Mouse (Mus musculus) forebrain, embryonic 11.5 days (tissue): ENCODE results near the gene Cpxm2. TPM values are rescaled to one million over a fixed set of nuclear protein-coding genes. Genes with fewer than 3 reads are reported as not detected.
A peak's percentile ranks its signal among the peaks of the same experiment; 100 is the strongest.

Source experiments
- ATAC-seq: fragments of 200-750 bp; cut with Nextera tagmentation; replicated peaks from 2 replicates; pipeline ENCODE4 v1.8.0; 2017; ENCODE audit warnings: moderate TSS enrichment; ENCODE audit not compliant: low FRiP score
- DNase-seq: peaks from one replicate; pipeline ENCODE4 v3.0.0-alpha.2; 2017; ENCODE audit warnings: low spot score
- H3K27ac ChIP-seq: fragments of 300-500 bp; sonication (generic); 2 replicates; pipeline ENCODE4 v1.5.1; 2014; ENCODE audit warnings: low read depth, low read length
- H3K27me3 ChIP-seq: fragments of 300-500 bp; sonication (generic); 2 replicates; pipeline ENCODE4 v1.6.1; 2014; ENCODE audit warnings: mild to moderate bottlenecking, low read length, mixed read lengths; ENCODE audit not compliant: control insufficient read depth, insufficient read depth
- H3K36me3 ChIP-seq: fragments of 300-500 bp; sonication (generic); 2 replicates; pipeline ENCODE4 v1.6.1; 2014; ENCODE audit warnings: mild to moderate bottlenecking, low read length, moderate library complexity, mixed read lengths; ENCODE audit not compliant: control insufficient read depth, insufficient read depth
- H3K4me1 ChIP-seq: fragments of 300-500 bp; sonication (generic); replicated peaks from 2 replicates; pipeline ENCODE4 v1.6.1; 2014; ENCODE audit warnings: low read length, mixed read lengths; ENCODE audit not compliant: control insufficient read depth, insufficient read depth
- H3K4me2 ChIP-seq: fragments of 300-500 bp; sonication (generic); 2 replicates; pipeline ENCODE4 v1.6.1; 2014; ENCODE audit warnings: low read depth, mild to moderate bottlenecking, low read length, moderate library complexity, mixed read lengths; ENCODE audit not compliant: severe bottlenecking
- H3K4me3 ChIP-seq: fragments of 300-500 bp; sonication (generic); 2 replicates; pipeline ENCODE4 v1.5.1; 2014; ENCODE audit warnings: low read depth, low read length
- H3K9ac ChIP-seq: fragments of 300-500 bp; sonication (generic); 2 replicates; pipeline ENCODE4 v1.6.1; 2014; ENCODE audit warnings: low read length
- H3K9me3 ChIP-seq: fragments of 300-500 bp; sonication (generic); 2 replicates; pipeline ENCODE4 v1.6.1; 2016; ENCODE audit warnings: low read length, mixed read lengths; ENCODE audit not compliant: control insufficient read depth
- WGBS: fragments of 180-500 bp; shearing (Covaris S2); extraction: QIAGEN DNeasy Blood & Tissue Kit; methylation state at CpG from one replicate; pipeline ENCODE4 v1.1.7; 2014; 5-methylcytosine and 5-hydroxymethylcytosine counted together
- polyA plus RNA-seq: library from polyadenylated mRNA; unstranded; fragments of >200 nt; fragmentation: Nextera tagmentation; extraction: Ambion mirVana; gene quantifications from 2 replicates; pipeline ENCODE4 v1.2.1, GENCODE M21; 2014

Gene Cpxm2
- polyA plus RNA-seq, 1 experiment from 2014 or later = 3.7 TPM

DNA sequence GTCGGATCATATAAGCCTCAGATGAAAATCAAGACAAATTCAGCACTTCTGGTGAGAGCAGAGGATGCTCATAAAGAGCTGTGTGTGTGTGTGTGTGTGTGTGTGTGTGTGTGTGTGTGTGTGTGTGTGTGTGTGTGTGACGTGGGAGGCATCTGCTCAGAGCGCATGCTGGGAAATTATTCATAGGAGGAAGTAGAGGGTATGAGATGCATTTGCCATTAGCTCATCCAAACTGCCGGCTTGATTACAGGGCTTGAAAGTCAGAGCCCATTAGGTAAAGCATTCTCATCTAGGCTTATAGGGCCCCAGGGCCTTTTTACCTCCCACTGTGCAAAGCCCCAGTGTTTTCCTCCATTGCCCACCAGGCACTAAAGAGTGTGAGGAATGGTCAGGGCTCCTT, 107.9 kb downstream of the Cpxm2 start:
- ATAC-seq (no peak), DNase-seq (no peak)
- Histone ChIP-seq H3K36me3 (no peaks in the 10 kb centered on the region), H3K27me3 (no peaks in the 10 kb centered on the region), H3K9me3 (no peaks in the 10 kb centered on the region), H3K4me3 (no peak overlapping the region), H3K9ac (no peak overlapping the region), H3K4me1 (0 out of 2 replicates have a peak, but pooled peaks cover 2% of the 10 kb centered on the region), H3K27ac (no peak overlapping the region), H3K4me2 (no peak overlapping the region)
- WGBS = 49% methylated on average over 4 of the region's 4 CpGs

DNA sequence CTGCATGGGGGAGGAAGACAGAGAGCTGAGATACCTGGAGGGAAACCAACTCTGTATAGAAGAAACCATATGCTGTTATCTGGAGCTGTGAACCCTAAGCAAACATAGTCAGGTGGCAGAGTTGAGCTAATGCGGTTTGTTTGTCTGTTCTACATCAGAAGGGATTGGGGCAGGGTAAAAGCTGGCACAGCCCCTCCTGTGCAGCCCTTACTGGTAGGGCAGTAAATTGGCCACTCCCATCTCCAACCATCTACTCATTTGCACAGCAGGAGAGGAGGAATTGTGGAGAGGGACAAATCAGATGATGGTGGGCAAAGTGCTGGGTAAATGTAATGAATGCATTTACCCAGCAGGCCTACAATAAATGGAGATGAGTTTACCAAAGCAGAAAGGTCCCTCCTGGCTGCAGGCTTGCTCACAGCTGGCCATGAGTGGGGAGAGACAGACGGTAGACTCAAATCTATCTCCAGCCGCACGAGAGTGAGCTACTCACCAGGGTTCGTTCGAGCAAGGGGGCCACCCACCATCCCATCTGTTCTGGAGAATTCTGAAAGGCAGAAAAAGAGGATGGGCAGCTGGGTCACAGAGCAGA, 122.5 kb downstream of the Cpxm2 start:
- no peak overlapping the region for H3K9ac ChIP-seq
- no peak overlapping the region for H3K27ac ChIP-seq

DNA sequence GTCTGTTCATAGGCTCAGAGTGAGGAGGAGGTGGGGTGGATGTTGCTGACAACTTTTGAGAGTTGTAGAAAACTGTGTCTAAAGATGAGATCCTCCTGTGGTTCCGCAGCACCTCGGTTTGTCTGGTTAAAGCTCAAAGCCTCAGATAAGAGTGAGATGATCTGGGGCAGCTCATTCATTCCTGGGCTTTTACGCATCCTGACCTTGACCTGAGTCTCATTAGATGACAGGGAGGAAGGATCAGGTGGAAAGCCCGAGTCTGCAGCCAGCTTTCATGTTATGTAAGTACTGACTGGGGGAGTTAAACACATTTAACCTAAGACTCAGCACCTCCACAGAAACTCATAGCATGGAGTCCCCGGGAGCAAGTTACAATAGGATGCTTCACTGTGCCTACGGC, 127.9 kb downstream of the Cpxm2 start:
- no peaks in the 10 kb centered on the region for H3K36me3 ChIP-seq
- H3K4me1 ChIP-seq = no peaks in the 10 kb centered on the region
- H3K27ac ChIP-seq = no peak overlapping the region
- DNase-seq (no peak), ATAC-seq (no peak)
- WGBS = 80% methylated on average over 6 of the region's 6 CpGs
- H3K27me3 ChIP-seq = no peaks in the 10 kb centered on the region
- H3K9me3 ChIP-seq = no peaks in the 10 kb centered on the region
- no peak overlapping the region for H3K4me3 ChIP-seq
- H3K4me2 ChIP-seq = no peak overlapping the region
- H3K9ac ChIP-seq = no peak overlapping the region

More for the DNA sequence above, 122.5 kb downstream of the Cpxm2 start:
- no peaks in the 10 kb centered on the region for H3K27me3 ChIP-seq
- 0 out of 2 replicates have a peak, but pooled peaks cover 7% of the 10 kb centered on the region for H3K4me1 ChIP-seq
- no peak for ATAC-seq
- H3K36me3 ChIP-seq = no peaks in the 10 kb centered on the region
- H3K4me2 ChIP-seq = no peak overlapping the region
- no peaks in the 10 kb centered on the region for H3K9me3 ChIP-seq
- H3K4me3 ChIP-seq = no peak overlapping the region
- 59% methylated on average over 6 of the region's 6 CpGs for WGBS
- no peak for DNase-seq

DNA sequence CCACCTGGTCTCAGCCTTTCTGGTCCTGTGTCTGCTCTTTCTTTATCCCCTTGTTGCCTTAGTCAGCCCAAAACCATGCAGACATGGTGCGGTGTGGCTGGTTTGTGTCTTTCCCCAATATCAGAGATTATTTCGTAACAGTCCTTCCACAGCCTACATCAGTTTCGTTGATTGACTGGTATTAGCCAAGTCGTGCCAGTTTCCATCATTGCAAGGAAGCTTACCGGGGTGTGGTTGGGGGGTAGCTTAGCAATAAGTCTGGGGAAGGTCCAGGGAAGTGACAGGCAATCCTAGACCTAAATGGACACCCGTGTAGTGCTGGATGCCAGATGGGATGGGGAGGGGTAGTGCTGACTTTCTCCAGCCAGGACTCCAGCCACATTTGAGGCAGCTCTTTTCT, 128.9 kb downstream of the Cpxm2 start:
- no peak for ATAC-seq

DNA sequence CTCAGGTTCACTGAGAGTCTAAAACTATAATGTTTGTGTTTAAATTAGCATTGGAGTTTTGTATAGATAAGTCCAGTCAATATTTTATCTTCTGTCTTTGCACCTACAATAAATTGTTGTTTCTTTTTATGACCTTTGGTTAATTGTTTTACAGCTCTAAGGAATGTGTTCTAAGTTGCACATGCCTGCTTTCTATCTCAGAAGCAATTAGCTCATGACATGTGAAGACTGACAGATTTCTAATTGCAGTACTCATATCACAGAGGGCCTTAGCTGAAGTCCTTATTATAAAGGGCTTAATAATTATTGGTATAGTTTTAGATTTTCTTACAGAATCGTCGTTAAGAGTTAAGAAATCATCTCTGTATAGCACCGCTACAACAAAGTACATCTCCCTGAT, 138.6 kb downstream of the Cpxm2 start:
- Histone ChIP-seq H3K9ac (no peak overlapping the region), H3K27ac (no peak overlapping the region), H3K4me1 (no peaks in the 10 kb centered on the region; the same call in 1 of the 2 replicates), H3K4me3 (no peak overlapping the region), H3K9me3 (no peaks in the 10 kb centered on the region), H3K36me3 (no peaks in the 10 kb centered on the region), H3K4me2 (no peak overlapping the region), H3K27me3 (no peaks in the 10 kb centered on the region)
- ATAC-seq (no peak), DNase-seq (no peak)
- WGBS = 56% methylated on average over 3 of the region's 3 CpGs

More for the DNA sequence above, 128.9 kb downstream of the Cpxm2 start:
- Histone ChIP-seq H3K9me3 (no peaks in the 10 kb centered on the region), H3K27ac (no peak overlapping the region), H3K4me2 (no peak overlapping the region), H3K9ac (no peak overlapping the region), H3K4me1 (no peaks in the 10 kb centered on the region), H3K36me3 (no peaks in the 10 kb centered on the region), H3K27me3 (no peaks in the 10 kb centered on the region), H3K4me3 (no peak overlapping the region)
- DNase-seq = no peak
- WGBS = 66% methylated on average over 6 of the region's 6 CpGs

DNA sequence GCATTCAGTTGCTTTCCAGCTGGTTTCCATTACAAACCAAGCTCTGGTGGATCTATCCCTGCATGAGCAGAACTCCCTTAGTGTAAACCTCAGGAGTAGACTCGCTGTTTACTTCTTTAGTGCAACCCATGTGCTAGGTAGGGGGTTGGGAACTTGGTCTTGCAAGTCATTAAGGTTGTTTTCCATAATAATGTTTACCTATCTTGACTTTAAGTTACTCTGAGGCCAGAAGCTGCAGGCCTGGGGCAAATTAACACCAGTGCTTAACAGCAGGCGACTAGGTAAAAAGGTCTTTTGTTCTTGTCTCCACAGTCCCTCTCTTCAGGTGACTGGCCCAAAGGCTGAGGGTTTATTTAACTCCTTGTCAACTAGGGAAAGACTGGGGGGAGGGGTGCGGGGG, 139.3 kb downstream of the Cpxm2 start:
- Histone ChIP-seq H3K9me3 (no peaks in the 10 kb centered on the region), H3K4me3 (no peak overlapping the region), H3K4me2 (no peak overlapping the region), H3K27ac (no peak overlapping the region), H3K4me1 (no peaks in the 10 kb centered on the region; the same call in 1 of the 2 replicates), H3K36me3 (no peaks in the 10 kb centered on the region), H3K27me3 (no peaks in the 10 kb centered on the region), H3K9ac (no peak overlapping the region)
- no peak for DNase-seq
- WGBS = 3% methylated on average over 3 of the region's 3 CpGs
- no peak for ATAC-seq

DNA sequence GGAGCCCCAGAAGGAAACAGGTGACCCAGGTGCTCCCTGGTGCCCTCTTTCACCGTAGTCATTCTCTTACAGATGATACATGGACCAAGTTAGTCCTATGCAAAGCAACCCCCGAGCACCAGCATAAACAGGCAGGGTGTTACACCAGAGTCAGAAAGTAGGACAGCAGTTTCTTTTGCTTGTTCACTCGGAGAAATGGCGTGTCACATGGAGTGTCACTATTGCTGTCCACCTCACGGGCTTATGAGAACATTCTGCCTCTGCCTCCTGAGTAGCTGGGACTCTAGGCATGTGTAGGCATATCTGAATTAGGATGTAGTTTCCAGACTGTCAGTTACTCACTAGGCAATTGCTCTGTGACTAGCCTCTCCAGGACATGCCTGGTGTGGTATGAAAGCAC, 140.6 kb downstream of the Cpxm2 start:
- Histone ChIP-seq H3K27me3 (no peaks in the 10 kb centered on the region), H3K27ac (no peak overlapping the region), H3K36me3 (no peaks in the 10 kb centered on the region), H3K4me3 (no peak overlapping the region), H3K4me2 (no peak overlapping the region), H3K9me3 (no peaks in the 10 kb centered on the region), H3K4me1 (no peaks in the 10 kb centered on the region; the same call in 1 of the 2 replicates), H3K9ac (no peak overlapping the region)
- WGBS = 86% methylated on average over 5 of the region's 5 CpGs
- no peak for DNase-seq
- no peak for ATAC-seq

DNA sequence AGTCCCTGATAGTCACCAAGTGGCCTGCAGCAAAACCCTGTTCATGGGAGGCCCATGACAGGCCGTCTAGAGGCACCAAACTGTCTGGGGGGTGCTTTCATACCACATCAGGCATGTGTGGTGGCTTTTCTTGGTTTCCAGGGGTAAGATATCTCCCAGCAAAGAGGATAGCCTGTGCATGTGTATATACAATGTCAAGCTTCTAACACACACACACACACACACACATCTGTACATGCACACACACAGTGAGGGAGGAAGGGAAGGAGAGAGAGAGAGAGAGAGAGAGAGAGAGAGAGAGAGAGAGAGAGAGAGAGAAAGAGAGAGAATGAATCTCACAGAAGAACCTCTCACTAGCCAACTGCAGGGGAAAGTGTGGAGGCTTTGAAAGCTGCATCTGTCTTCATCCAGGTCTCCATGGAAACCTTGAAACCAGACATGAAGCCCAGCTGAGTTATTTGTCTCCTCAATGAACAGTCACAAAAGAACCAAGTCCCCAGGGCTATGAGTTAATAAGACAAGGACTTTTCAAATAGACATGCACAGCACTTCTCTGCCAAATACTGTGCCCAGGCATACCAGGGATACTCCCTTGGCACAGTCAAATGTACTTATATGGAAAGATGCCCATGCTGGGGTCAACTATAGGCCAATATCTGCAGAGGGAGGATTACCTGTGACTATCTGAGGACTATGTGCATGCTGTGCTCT, 141.4 kb downstream of the Cpxm2 start:
- no peak overlapping the region for H3K4me3 ChIP-seq
- no peak overlapping the region for H3K4me2 ChIP-seq
- no peaks in the 10 kb centered on the region; the same call in 1 of the 2 replicates for H3K4me1 ChIP-seq
- 18% methylated on average over 1 of the region's 1 CpGs for WGBS
- no peak overlapping the region for H3K9ac ChIP-seq
- no peak overlapping the region for H3K27ac ChIP-seq
- no peak for DNase-seq
- no peaks in the 10 kb centered on the region for H3K36me3 ChIP-seq
- peak; percentile 46; the same call in 1 of the 2 replicates for ATAC-seq
- H3K9me3 ChIP-seq = no peaks in the 10 kb centered on the region
- H3K27me3 ChIP-seq = no peaks in the 10 kb centered on the region

DNA sequence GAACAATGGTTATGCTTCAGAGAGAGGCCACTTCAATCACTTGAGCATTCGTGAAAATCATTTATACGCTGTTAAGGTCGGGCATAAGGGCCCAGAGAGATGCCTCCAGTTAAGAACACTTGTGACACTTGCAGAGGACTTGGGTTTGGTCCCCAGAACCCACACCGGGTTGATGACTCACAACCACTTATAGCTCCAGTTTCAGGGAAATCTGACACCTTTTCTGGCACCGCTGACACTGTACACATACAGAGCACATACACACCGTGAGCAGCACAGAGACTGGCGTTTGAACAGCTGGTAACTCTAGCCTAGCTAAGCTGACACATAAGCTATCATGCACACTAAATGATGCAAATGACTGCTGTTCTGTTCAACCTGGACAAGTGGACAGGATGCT, 145.5 kb downstream of the Cpxm2 start:
- H3K36me3 ChIP-seq = no peaks in the 10 kb centered on the region
- no peaks in the 10 kb centered on the region for H3K9me3 ChIP-seq
- peaks cover 3% of the 10 kb centered on the region; the same call in 1 of the 2 replicates for H3K4me1 ChIP-seq
- WGBS = 84% methylated on average over 7 of the region's 7 CpGs
- H3K27ac ChIP-seq = no peak overlapping the region
- no peak overlapping the region for H3K4me2 ChIP-seq
- DNase-seq (no peak), ATAC-seq (no peak)
- H3K9ac ChIP-seq = no peak overlapping the region
- no peaks in the 10 kb centered on the region for H3K27me3 ChIP-seq
- H3K4me3 ChIP-seq = no peak overlapping the region
